Mouse (Mus musculus) spleen, adult 2 months (tissue): ENCODE measurements around the gene Hoxd13.

Source experiments
- CTCF ChIP-seq: fragments of 200-500 bp; IDR thresholded peaks from 2 replicates; pipeline ENCODE4 v1.5.1; 2011; ENCODE audit warnings: mild to moderate bottlenecking, inconsistent platforms; ENCODE audit not compliant: insufficient read depth, insufficient read length, insufficient replicate concordance; ENCODE audit errors: extremely low read depth
- POLR2A ChIP-seq: fragments of 200-500 bp; IDR thresholded peaks from 2 replicates; pipeline ENCODE4 v1.6.1; 2011; ENCODE audit warnings: low read depth, low read length, inconsistent platforms

GRCm38 (mm10) chr2:74711721-74712621 lies 43.9 kb downstream of the Hoxd13 start, which contains the start of the genes Hoxd3 and Hoxd4:
- TF ChIP-seq CTCF: no peak
- no peak for TF ChIP-seq POLR2A
